Mouse (Mus musculus): ENCODE results near the gene Thada. TPM values are rescaled to one million over a fixed set of nuclear protein-coding genes. Genes with fewer than 3 reads are reported as not detected.
A peak's percentile ranks its signal among the peaks of the same experiment; 100 is the strongest.

Thada gene
- polyA plus RNA-seq, 1 experiment: 6.1 TPM

- no peak for DNase-seq (ENCODE audit: extremely low spot score in 1 of 2, low spot score in 1 of 2)
Observed at GRCm38 (mm10) chr17:84351912-84352789, 113.9 kb downstream of the Thada start.

- no peak for DNase-seq (ENCODE audit: extremely low spot score in 1 of 2, low spot score in 1 of 2)
Observed at GRCm38 (mm10) chr17:84351276-84351675, 114.7 kb downstream of the Thada start.

GRCm38 (mm10) chr17:84348865-84349264 is 117.1 kb downstream of the Thada start:
- no peak for DNase-seq (ENCODE audit: extremely low spot score in 1 of 2, low spot score in 1 of 2)

GRCm38 (mm10) chr17:84342299-84342817 is 123.6 kb downstream of the Thada start:
- no peak for DNase-seq (ENCODE audit: extremely low spot score in 1 of 2, low spot score in 1 of 2)

- DNase-seq (ENCODE audit: extremely low spot score in 1 of 2, low spot score in 1 of 2): no peak
Observed at GRCm38 (mm10) chr17:84341686-84342085, 124.3 kb downstream of the Thada start.

GRCm38 (mm10) chr17:84340574-84340973 is 125.4 kb downstream of the Thada start:
- DNase-seq (ENCODE audit: extremely low spot score in 1 of 2, low spot score in 1 of 2): no peak

GRCm38 (mm10) chr17:84335996-84336395 is 130.0 kb downstream of the Thada start:
- no peak for DNase-seq (ENCODE audit: extremely low spot score in 1 of 2, low spot score in 1 of 2)

- DNase-seq (ENCODE audit: extremely low spot score in 1 of 2, low spot score in 1 of 2): no peak
Observed at GRCm38 (mm10) chr17:84335076-84335475, 130.9 kb downstream of the Thada start.

- no peak for DNase-seq (ENCODE audit: extremely low spot score in 1 of 2, low spot score in 1 of 2)
Observed at GRCm38 (mm10) chr17:84334241-84335014, 131.6 kb downstream of the Thada start.

GRCm38 (mm10) chr17:84332940-84333339 is 133.1 kb downstream of the Thada start:
- DNase-seq (ENCODE audit: extremely low spot score in 1 of 2, low spot score in 1 of 2): peak in 1 of 2 experiments; percentile 43

- DNase-seq (ENCODE audit: extremely low spot score in 1 of 2, low spot score in 1 of 2): no peak
Observed at GRCm38 (mm10) chr17:84330986-84331385, 135.0 kb downstream of the Thada start.

GRCm38 (mm10) chr17:84330506-84330905 is 135.5 kb downstream of the Thada start:
- no peak for DNase-seq (ENCODE audit: extremely low spot score in 1 of 2, low spot score in 1 of 2)

- no peak for DNase-seq (ENCODE audit: extremely low spot score in 1 of 2, low spot score in 1 of 2)
Observed at GRCm38 (mm10) chr17:84329906-84330470, 136.0 kb downstream of the Thada start.

- no peak for DNase-seq (ENCODE audit: extremely low spot score in 1 of 2, low spot score in 1 of 2)
Observed at GRCm38 (mm10) chr17:84328526-84328925, 137.5 kb downstream of the Thada start.

- no peak for DNase-seq (ENCODE audit: extremely low spot score in 1 of 2, low spot score in 1 of 2)
Observed at GRCm38 (mm10) chr17:84327051-84327925, 138.7 kb downstream of the Thada start.

- DNase-seq (ENCODE audit: extremely low spot score in 1 of 2, low spot score in 1 of 2): no peak
Observed at GRCm38 (mm10) chr17:84322176-84322575, 143.8 kb downstream of the Thada start.

GRCm38 (mm10) chr17:84321351-84321750 is 144.7 kb downstream of the Thada start:
- DNase-seq (ENCODE audit: extremely low spot score in 1 of 2, low spot score in 1 of 2): peak in 1 of 2 experiments; percentile 28

GRCm38 (mm10) chr17:84320576-84320975 is 145.4 kb downstream of the Thada start:
- peak; percentile 21 to 53 for DNase-seq (ENCODE audit: extremely low spot score in 1 of 2, low spot score in 1 of 2)

GRCm38 (mm10) chr17:84314341-84314740 is 151.7 kb downstream of the Thada start:
- no peak for DNase-seq (ENCODE audit: extremely low spot score in 1 of 2, low spot score in 1 of 2)

GRCm38 (mm10) chr17:84313494-84313893 is 152.5 kb downstream of the Thada start:
- no peak for DNase-seq (ENCODE audit: extremely low spot score in 1 of 2, low spot score in 1 of 2)
